Mouse (Mus musculus) myocyte (in vitro differentiated cells): ENCODE results near the gene Dnah8. TPM values are rescaled to one million over a fixed set of nuclear protein-coding genes. Genes with fewer than 3 reads are reported as not detected.
A peak's percentile ranks its signal among the peaks of the same experiment; 100 is the strongest.

Experiments
- H3K27me3 ChIP-seq: one replicate; pipeline ENCODE4 v1.6.1; 2011; ENCODE audit not compliant: control insufficient read depth, insufficient read depth, insufficient read length
- H3K36me3 ChIP-seq: one replicate; pipeline ENCODE4 v1.6.1; 2011; ENCODE audit not compliant: control insufficient read depth, insufficient read depth
- H3K4me2 ChIP-seq: one replicate; pipeline ENCODE4 v1.6.1; 2011; ENCODE audit warnings: low read depth, control low read depth
- H3K4me3 ChIP-seq: one replicate; pipeline ENCODE4 v1.5.1; 2011; ENCODE audit warnings: mild to moderate bottlenecking, control low read depth, moderate library complexity
- H3K79me2 ChIP-seq: one replicate; pipeline ENCODE4 v1.6.1; 2011; ENCODE audit not compliant: control insufficient read depth, insufficient read depth
- H3ac ChIP-seq: one replicate; pipeline ENCODE4 v1.6.1; 2011; ENCODE audit not compliant: control insufficient read depth, insufficient read length
- CEBPB ChIP-seq: IDR thresholded peaks from 2 replicates; pipeline ENCODE4 v1.6.1; 2011; ENCODE audit warnings: mild to moderate bottlenecking, moderate library complexity; ENCODE audit not compliant: poor library complexity, insufficient read depth, severe bottlenecking
- E2F4 ChIP-seq: IDR thresholded peaks from one replicate; pipeline ENCODE4 v1.6.1; 2011; ENCODE audit warnings: mild to moderate bottlenecking, control low read depth, moderate library complexity; ENCODE audit not compliant: insufficient read depth
- MAX ChIP-seq: IDR thresholded peaks from one replicate; pipeline ENCODE4 v1.6.1; 2011; ENCODE audit warnings: low read depth, mild to moderate bottlenecking, control low read depth
- MYOD1 ChIP-seq, 3 experiments: IDR thresholded peaks; one replicate each; pipeline ENCODE4 v1.6.1; 2011; ENCODE audit warnings: control low read depth in 2 of 3, low read depth in 2 of 3, mild to moderate bottlenecking in 2 of 3, moderate library complexity in 1 of 3; ENCODE audit not compliant: insufficient read length in 2 of 3, control insufficient read depth in 1 of 3
- MYOG ChIP-seq, 3 experiments: IDR thresholded peaks; one replicate each; pipeline ENCODE4 v1.6.1; 2011; ENCODE audit warnings: control low read depth in 2 of 3, low read depth in 2 of 3, mild to moderate bottlenecking in 2 of 3; ENCODE audit not compliant: insufficient read length in 2 of 3, control insufficient read depth in 1 of 3, insufficient read depth in 1 of 3
- POLR2A ChIP-seq: IDR thresholded peaks from one replicate; pipeline ENCODE4 v1.6.1; 2011; ENCODE audit warnings: low read depth, mild to moderate bottlenecking, control low read depth, moderate library complexity; ENCODE audit not compliant: insufficient read length
- POLR2AphosphoS2 ChIP-seq: IDR thresholded peaks from one replicate; pipeline ENCODE4 v1.6.1; 2011; ENCODE audit warnings: low read depth, control low read depth; ENCODE audit not compliant: insufficient read length
- REST ChIP-seq: IDR thresholded peaks from one replicate; pipeline ENCODE4 v1.6.1; 2011; ENCODE audit warnings: mild to moderate bottlenecking, control low read depth, moderate library complexity; ENCODE audit not compliant: insufficient read depth, insufficient read length
- SRF ChIP-seq: IDR thresholded peaks from one replicate; pipeline ENCODE4 v1.6.1; 2011; ENCODE audit warnings: low read depth; ENCODE audit not compliant: control insufficient read depth, insufficient read length
- TCF12 ChIP-seq: IDR thresholded peaks from one replicate; pipeline ENCODE4 v1.6.1; 2011; ENCODE audit warnings: mild to moderate bottlenecking, control low read depth; ENCODE audit not compliant: poor library complexity, insufficient read depth, severe bottlenecking
- TCF3 ChIP-seq: IDR thresholded peaks from one replicate; pipeline ENCODE4 v1.6.1; 2011; ENCODE audit warnings: low read depth, control low read depth; ENCODE audit not compliant: insufficient read length
- USF1 ChIP-seq: IDR thresholded peaks from one replicate; pipeline ENCODE4 v1.6.1; 2011; ENCODE audit warnings: low read depth, mild to moderate bottlenecking, control low read depth, moderate library complexity
- polyA plus RNA-seq: library from polyadenylated mRNA; unstranded; fragments of >200 nt; fragmentation: generic; extraction: Trizol; gene quantifications from one replicate; pipeline ENCODE4 v1.2.1, GENCODE M21; 2012; ENCODE audit warnings: missing spikeins

Dnah8 gene
- polyA plus RNA-seq, 1 experiment: 0.08 TPM

GRCm38 (mm10) chr17:30607909-30608495, 16.2 kb upstream of the Dnah8 start:
- no peak overlapping the region for H3ac ChIP-seq
- TF ChIP-seq MYOD1 (IDR thresholded peaks at IDR 0.05; ENCODE audit: control insufficient read depth in 1 of 3, insufficient read length in 2 of 3, low read depth in 2 of 3) (no peak), TCF3 (no peak), TCF12 (no peak), MYOG (IDR thresholded peaks at IDR 0.05; ENCODE audit: control insufficient read depth in 1 of 3, insufficient read depth in 1 of 3, insufficient read length in 2 of 3, low read depth in 2 of 3) (no peak), POLR2A (no peak), E2F4 (no peak), SRF (no peak), USF1 (no peak), MAX (no peak), CEBPB (no peak), REST (no peak), POLR2AphosphoS2 (no peak)
- H3K27me3 ChIP-seq: no peaks in the 10 kb centered on the region
- peaks cover 16% of the 10 kb centered on the region for H3K36me3 ChIP-seq
- no peak overlapping the region for H3K4me3 ChIP-seq
- H3K4me2 ChIP-seq: no peak overlapping the region
- peaks cover 63% of the 10 kb centered on the region for H3K79me2 ChIP-seq

- H3K36me3 ChIP-seq: peaks cover 7% of the 10 kb centered on the region
- H3ac ChIP-seq: no peak overlapping the region
- peak overlapping the region; percentile 48 for H3K4me2 ChIP-seq
- TF ChIP-seq TCF12 (no peak), USF1 (peak; percentile 86), SRF (no peak), MYOD1 (IDR thresholded peaks at IDR 0.05; ENCODE audit: control insufficient read depth in 1 of 3, insufficient read length in 2 of 3, low read depth in 2 of 3) (no peak), POLR2AphosphoS2 (peak; percentile 54), REST (no peak)
- H3K27me3 ChIP-seq: no peaks in the 10 kb centered on the region
- H3K79me2 ChIP-seq: peaks cover 63% of the 10 kb centered on the region
- no peak overlapping the region for H3K4me3 ChIP-seq
These were observed 14.7 kb upstream of the Dnah8 start for GRCm38 (mm10) chr17:30609305-30609979.

GRCm38 (mm10) chr17:30609980-30610307, 14.2 kb upstream of the Dnah8 start:
- Histone ChIP-seq H3K79me2 (peaks cover 63% of the 10 kb centered on the region), H3K27me3 (no peaks in the 10 kb centered on the region), H3ac (no peak overlapping the region), H3K4me2 (peak overlapping the region; percentile 48), H3K4me3 (no peak overlapping the region), H3K36me3 (peaks cover 7% of the 10 kb centered on the region)
- TF ChIP-seq USF1 (no peak), CEBPB (no peak), MYOD1 (IDR thresholded peaks at IDR 0.05; ENCODE audit: control insufficient read depth in 1 of 3, insufficient read length in 2 of 3, low read depth in 2 of 3) (no peak), POLR2A (no peak), TCF12 (no peak), E2F4 (no peak), MYOG (IDR thresholded peaks at IDR 0.05; ENCODE audit: control insufficient read depth in 1 of 3, insufficient read depth in 1 of 3, insufficient read length in 2 of 3, low read depth in 2 of 3) (no peak), SRF (no peak), POLR2AphosphoS2 (no peak), REST (no peak), MAX (no peak)

- H3K4me3 ChIP-seq: peak overlapping the region; percentile 70
- peak overlapping the region; percentile 94 for H3K4me2 ChIP-seq
- peaks cover 59% of the 10 kb centered on the region for H3K79me2 ChIP-seq
- no peaks in the 10 kb centered on the region for H3K27me3 ChIP-seq
- H3K36me3 ChIP-seq: peaks cover 7% of the 10 kb centered on the region
- TF ChIP-seq CEBPB (no peak), USF1 (no peak)
- no peak overlapping the region for H3ac ChIP-seq
These were observed 13.4 kb upstream of the Dnah8 start for GRCm38 (mm10) chr17:30610739-30611138.
